Mouse (Mus musculus): ENCODE measurements around the gene L3mbtl2. TPM values are rescaled to one million over a fixed set of nuclear protein-coding genes. Genes with fewer than 3 reads are reported as not detected.

The L3mbtl2 gene
- total RNA-seq (2023): 40.4 to 50.6 TPM (median 43.7 TPM) in 4 replicates

GRCm38 (mm10) chr15:81663697-81664561 lies at the start of gene L3mbtl2:
L3mbtl2 (plus strand) TSS chr15:81663889.

GRCm38 (mm10) chr15:81697175-81697574 lies 33.5 kb downstream of the L3mbtl2 start, which contains the start of gene Chadl:
Chadl (minus strand) TSS chr15:81697287.

Other genes with a start within 250 kb of the L3mbtl2 start
- gene Rbx1, start 197.6 kb upstream of the L3mbtl2 start, total RNA-seq (2023): 78.3 to 104 TPM (median 89.1 TPM) in 4 replicates
- 198 to 215 TPM (median 208 TPM) in 4 replicates for gene Ep300, start 78.5 kb upstream of the L3mbtl2 start, total RNA-seq (2023)
- 0.30 to 0.33 TPM in 2 of 4 replicates, not detected in the others for gene Chadl, start 33.4 kb downstream of the L3mbtl2 start, total RNA-seq (2023)
- 40.4 to 47.4 TPM (median 43.2 TPM) in 4 replicates for gene Zc3h7b, start 81.2 kb downstream of the L3mbtl2 start, total RNA-seq (2023)
- 62.6 to 67.6 TPM (median 64.9 TPM) in 4 replicates for gene Rangap1, start 81.6 kb downstream of the L3mbtl2 start, total RNA-seq (2023)
- gene Tef, start 138.5 kb downstream of the L3mbtl2 start, total RNA-seq (2023): 35.7 to 41.2 TPM (median 37.3 TPM) in 4 replicates
- gene Tob2, start 194.9 kb downstream of the L3mbtl2 start, total RNA-seq (2023): 125 to 130 TPM (median 129 TPM) in 4 replicates
- gene Phf5a, start 208.0 kb downstream of the L3mbtl2 start, total RNA-seq (2023): 50.1 to 64.6 TPM (median 54.5 TPM) in 4 replicates
- gene Aco2, start 208.4 kb downstream of the L3mbtl2 start, total RNA-seq (2023): 139 to 153 TPM (median 148 TPM) in 4 replicates

Data from B cell, adult 62 days (primary cell).